Mouse (Mus musculus): ENCODE data around the gene Cd81. TPM values are rescaled to one million over a fixed set of nuclear protein-coding genes. Genes with fewer than 3 reads are reported as not detected.
A peak's percentile ranks its signal among the peaks of the same experiment; 100 is the strongest.

Gene Cd81
- total and polyA plus RNA-seq, 2 experiments from 2014 or later = 423 to 473 TPM

GRCm38 (mm10) chr7:143086366-143086765, 33.8 kb downstream of the Cd81 start:
- H3K4me3 ChIP-seq (ENCODE audit: low read depth, low read length) = no peak overlapping the region
- H3K4me2 ChIP-seq (ENCODE audit: low read depth) = no peak overlapping the region
- ATAC-seq = no peak; the same call in 1 of the 2 replicates
- no peak overlapping the region for H3K9ac ChIP-seq
- no peaks in the 10 kb centered on the region for H3K4me1 ChIP-seq (ENCODE audit: insufficient read depth)
- 50% methylated on average over 2 of the region's 2 CpGs for WGBS
- no peaks in the 10 kb centered on the region for H3K9me3 ChIP-seq (ENCODE audit: low read length)
- H3K27me3 ChIP-seq (ENCODE audit: insufficient read depth, low read length) = no peaks in the 10 kb centered on the region
- TF ChIP-seq CTCF (IDR thresholded peaks at IDR 0.05; ENCODE audit: low read depth) = peak; percentile 76
- no peaks in the 10 kb centered on the region for H3K36me3 ChIP-seq (ENCODE audit: insufficient read depth)
- DNase-seq = peak; percentile 30
- H3K27ac ChIP-seq (ENCODE audit: low read depth, low read length) = no peak overlapping the region

- H3K36me3 ChIP-seq (ENCODE audit: insufficient read depth) = no peaks in the 10 kb centered on the region
- H3K9me3 ChIP-seq (ENCODE audit: low read length) = no peaks in the 10 kb centered on the region
- peak; percentile 61 for TF ChIP-seq CTCF (IDR thresholded peaks at IDR 0.05; ENCODE audit: low read depth)
- no peak overlapping the region for H3K4me2 ChIP-seq (ENCODE audit: low read depth)
- DNase-seq (peak; percentile 31), ATAC-seq (no peak)
- no peak overlapping the region for H3K4me3 ChIP-seq (ENCODE audit: low read depth, low read length)
- no peaks in the 10 kb centered on the region for H3K27me3 ChIP-seq (ENCODE audit: insufficient read depth, low read length)
- WGBS = 41% methylated on average over 4 of the region's 4 CpGs
- H3K4me1 ChIP-seq (ENCODE audit: insufficient read depth) = no peaks in the 10 kb centered on the region
- no peak overlapping the region for H3K27ac ChIP-seq (ENCODE audit: low read depth, low read length)
- H3K9ac ChIP-seq = no peak overlapping the region
Measured at GRCm38 (mm10) chr7:143087070-143087579, 34.6 kb downstream of the Cd81 start.

- Histone ChIP-seq H3K4me1 (ENCODE audit: insufficient read depth) (no peaks in the 10 kb centered on the region), H3K9me3 (ENCODE audit: low read length) (no peaks in the 10 kb centered on the region), H3K4me3 (ENCODE audit: low read depth, low read length) (no peak overlapping the region), H3K36me3 (ENCODE audit: insufficient read depth) (no peaks in the 10 kb centered on the region), H3K4me2 (ENCODE audit: low read depth) (no peak overlapping the region), H3K9ac (no peak overlapping the region), H3K27me3 (ENCODE audit: insufficient read depth, low read length) (no peaks in the 10 kb centered on the region), H3K27ac (ENCODE audit: low read depth, low read length) (no peak overlapping the region)
- 70% methylated on average over 3 of the region's 3 CpGs for WGBS
- no peak for DNase-seq
- no peak for TF ChIP-seq CTCF (IDR thresholded peaks at IDR 0.05; ENCODE audit: low read depth)
- no peak for ATAC-seq
Measured at GRCm38 (mm10) chr7:143093847-143094246, 41.3 kb downstream of the Cd81 start.

- H3K27ac ChIP-seq (ENCODE audit: low read depth, low read length) = no peak within 1 kb of the TSS
- H3K36me3 ChIP-seq (ENCODE audit: insufficient read depth) = no peaks in the 10 kb centered on the region
- DNase-seq = peak; percentile 29
- H3K4me2 ChIP-seq (ENCODE audit: low read depth) = no peak within 1 kb of the TSS
- H3K9ac ChIP-seq = no peak within 1 kb of the TSS
- no peak for ATAC-seq
- no peak within 1 kb of the TSS for H3K4me3 ChIP-seq (ENCODE audit: low read depth, low read length)
- no peaks in the 10 kb centered on the region for H3K27me3 ChIP-seq (ENCODE audit: insufficient read depth, low read length)
- H3K9me3 ChIP-seq (ENCODE audit: low read length) = no peaks in the 10 kb centered on the region
- TF ChIP-seq CTCF (IDR thresholded peaks at IDR 0.05; ENCODE audit: low read depth) = peak; percentile 73
- no peaks in the 10 kb centered on the region for H3K4me1 ChIP-seq (ENCODE audit: insufficient read depth)
- 49% methylated on average over 10 of the region's 10 CpGs for WGBS
Measured at GRCm38 (mm10) chr7:143094592-143095553, 42.3 kb downstream of the Cd81 start, which contains the start of gene Trpm5. Gene Trpm5 (minus strand): TSS chr7:143094642.

GRCm38 (mm10) chr7:143095554-143095907, 43.0 kb downstream of the Cd81 start:
- H3K9ac ChIP-seq = no peak overlapping the region
- DNase-seq (no peak), ATAC-seq (no peak)
- H3K9me3 ChIP-seq (ENCODE audit: low read length) = no peaks in the 10 kb centered on the region
- H3K27me3 ChIP-seq (ENCODE audit: insufficient read depth, low read length) = no peaks in the 10 kb centered on the region
- no peak overlapping the region for H3K4me2 ChIP-seq (ENCODE audit: low read depth)
- no peak overlapping the region for H3K4me3 ChIP-seq (ENCODE audit: low read depth, low read length)
- no peaks in the 10 kb centered on the region for H3K36me3 ChIP-seq (ENCODE audit: insufficient read depth)
- no peaks in the 10 kb centered on the region for H3K4me1 ChIP-seq (ENCODE audit: insufficient read depth)
- WGBS = 39% methylated on average over 1 of the region's 1 CpGs
- H3K27ac ChIP-seq (ENCODE audit: low read depth, low read length) = no peak overlapping the region
- no peak for TF ChIP-seq CTCF (IDR thresholded peaks at IDR 0.05; ENCODE audit: low read depth)

GRCm38 (mm10) chr7:143100759-143101158, 48.2 kb downstream of the Cd81 start:
- WGBS = 81% methylated on average over 4 of the region's 4 CpGs
- ATAC-seq = no peak
- no peak for DNase-seq

GRCm38 (mm10) chr7:143105258-143105897, 52.8 kb downstream of the Cd81 start:
- DNase-seq = no peak
- Histone ChIP-seq H3K4me3 (ENCODE audit: low read depth, low read length) (no peak overlapping the region), H3K27me3 (ENCODE audit: insufficient read depth, low read length) (peaks cover 35% of the 10 kb centered on the region), H3K4me2 (ENCODE audit: low read depth) (no peak overlapping the region), H3K4me1 (ENCODE audit: insufficient read depth) (no peaks in the 10 kb centered on the region), H3K9ac (no peak overlapping the region), H3K27ac (ENCODE audit: low read depth, low read length) (no peak overlapping the region), H3K9me3 (ENCODE audit: low read length) (no peaks in the 10 kb centered on the region), H3K36me3 (ENCODE audit: insufficient read depth) (no peaks in the 10 kb centered on the region)
- WGBS = 67% methylated on average over 11 of the region's 11 CpGs
- TF ChIP-seq CTCF (IDR thresholded peaks at IDR 0.05; ENCODE audit: low read depth) = no peak
- no peak for ATAC-seq

More at GRCm38 (mm10) chr7:143100759-143101158, 48.2 kb downstream of the Cd81 start:
- TF ChIP-seq CTCF (IDR thresholded peaks at IDR 0.05; ENCODE audit: low read depth) = no peak
- no peaks in the 10 kb centered on the region for H3K36me3 ChIP-seq (ENCODE audit: insufficient read depth)
- no peak overlapping the region for H3K27ac ChIP-seq (ENCODE audit: low read depth, low read length)
- no peaks in the 10 kb centered on the region for H3K9me3 ChIP-seq (ENCODE audit: low read length)
- H3K4me1 ChIP-seq (ENCODE audit: insufficient read depth) = no peaks in the 10 kb centered on the region
- H3K27me3 ChIP-seq (ENCODE audit: insufficient read depth, low read length) = peaks cover 1% of the 10 kb centered on the region; the same call in 1 of the 2 replicates
- no peak overlapping the region for H3K9ac ChIP-seq
- no peak overlapping the region for H3K4me2 ChIP-seq (ENCODE audit: low read depth)
- no peak overlapping the region for H3K4me3 ChIP-seq (ENCODE audit: low read depth, low read length)

All from forebrain, postnatal 0 days (tissue).